27 mouse cellular contexts compared by ENCODE assay signal in genomic region chr10:5085792-5086191, GRCm38 (mm10). TPM values are rescaled to one million over a fixed set of nuclear protein-coding genes. Genes with fewer than 3 reads are reported as not detected.
DNase-seq lines count a peak whose midpoint lies in the region; ATAC-seq and TF ChIP-seq lines count a peak whose summit lies in the region.
"Had no signal": no experiment of that assay in that cellular context is flagged by ENCODE, and none has a peak within 500 bp of the region (broad histone marks: within the 10 kb centered on the region; RNA-seq: fewer than 3 reads in every experiment).

No protein-coding gene starts in this region.

- intact Hi-C loops in left cerebral cortex, postnatal 10 days (cut with DNase I), result no loop called here

- H3K27ac ChIP-seq in kidney, embryonic 14.5 days (ENCODE audit: low read depth, low read length), result no peak overlapping the region
- no peak overlapping the region for H3K27ac ChIP-seq in MEL (ENCODE audit: control insufficient read depth, low read depth, low read length)
- no peak overlapping the region for H3K27ac ChIP-seq in limb, embryonic 10.5 days
- H3K27ac ChIP-seq: embryonic facial prominence, embryonic 12.5 days; heart, embryonic 10.5 days; hindbrain, embryonic 12.5 days; kidney, postnatal 0 days; limb, embryonic 13.5 days; liver, embryonic 14.5 days; neural tube, embryonic 13.5 days; stomach, postnatal 0 days had no signal

- H3K4me1 ChIP-seq in kidney, embryonic 14.5 days (ENCODE audit: control insufficient read depth, insufficient read depth, low read length), result no peaks in the 10 kb centered on the region; the same call in 1 of the 2 replicates
- H3K4me1 ChIP-seq in MEL (ENCODE audit: control insufficient read depth in 1 of 2, insufficient read depth in 2 of 2, low read length in 2 of 2), result no peaks in the 10 kb centered on the region; a peak in 1 of 4 replicates
- no peaks in the 10 kb centered on the region for H3K4me1 ChIP-seq in limb, embryonic 10.5 days
- H3K4me1 ChIP-seq: embryonic facial prominence, embryonic 12.5 days; heart, embryonic 10.5 days; hindbrain, embryonic 12.5 days; limb, embryonic 13.5 days; neural tube, embryonic 13.5 days had no signal

- TF ChIP-seq RAD21 in MEL (IDR thresholded peaks at IDR 0.05; ENCODE audit: low read depth, low read length), result no peak

- no peak for TF ChIP-seq EP300 in MEL (IDR thresholded peaks at IDR 0.05; ENCODE audit: low read depth in 1 of 2, low read length in 2 of 2)

- no peak overlapping the region for H3K9ac ChIP-seq in kidney, embryonic 14.5 days (ENCODE audit: low read depth, low read length)
- H3K9ac ChIP-seq in MEL (ENCODE audit: control insufficient read depth, low read depth, low read length, poor library complexity, severe bottlenecking), result no peak overlapping the region
- H3K9ac ChIP-seq: embryonic facial prominence, embryonic 12.5 days; hindbrain, embryonic 12.5 days; limb, embryonic 13.5 days; liver, embryonic 14.5 days; neural tube, embryonic 13.5 days had no signal

- WGBS in kidney, embryonic 14.5 days, result 52% methylated on average over 5 of the region's 5 CpGs
- 92% methylated on average over 5 of the region's 5 CpGs for WGBS in limb, embryonic 10.5 days

- no peak overlapping the region for H3K4me3 ChIP-seq in kidney, embryonic 14.5 days (ENCODE audit: low read length)
- no peak overlapping the region for H3K4me3 ChIP-seq in MEL (ENCODE audit: control insufficient read depth in 1 of 2, insufficient read depth in 1 of 2, low read depth in 2 of 2, low read length in 2 of 2)
- H3K4me3 ChIP-seq in limb, embryonic 10.5 days, result no peak overlapping the region
- H3K4me3 ChIP-seq: embryonic facial prominence, embryonic 12.5 days; heart, embryonic 10.5 days; hindbrain, embryonic 12.5 days; limb, embryonic 13.5 days; neural tube, embryonic 13.5 days had no signal

- H3K9me3 ChIP-seq in kidney, embryonic 14.5 days (ENCODE audit: control insufficient read depth, low read length), result no peaks in the 10 kb centered on the region
- H3K9me3 ChIP-seq in MEL (replicated peaks; ENCODE audit: insufficient read depth, low read length), result no peaks in the 10 kb centered on the region
- no peaks in the 10 kb centered on the region for H3K9me3 ChIP-seq in limb, embryonic 10.5 days (replicated peaks)
- H3K9me3 ChIP-seq: embryonic facial prominence, embryonic 12.5 days; G1E; heart, embryonic 10.5 days; hindbrain, embryonic 12.5 days; limb, embryonic 13.5 days; neural tube, embryonic 13.5 days had no signal

- H3K79me2 ChIP-seq in MEL (ENCODE audit: control insufficient read depth, insufficient read depth, low read length, poor library complexity), result no peaks in the 10 kb centered on the region

- no peak for DNase-seq in kidney, postnatal 25 days
- DNase-seq in 3T3-L1 (ENCODE audit: low read depth, low spot score) (peak; percentile 85), MEL (ENCODE audit: low read depth, low spot score) (peak; percentile 10)
- DNase-seq in adrenal gland, postnatal 25 days, result peak; percentile 6
- no peak for DNase-seq in left cerebral cortex, postnatal 10 days (ENCODE audit: extremely low spot score in 1 of 2, low spot score in 2 of 2)
- no peak for DNase-seq in limb, embryonic 10.5 days (ENCODE audit: low spot score)
- no peak for DNase-seq in gastrocnemius, adult 18-20 months (ENCODE audit: low spot score)
- DNase-seq: cerebellum, adult 2 months; gastrocnemius, postnatal 25 days; heart, postnatal 10 days; lung, postnatal 10 days; right cerebral cortex, postnatal 14 days had no signal

- H3K36me3 ChIP-seq in kidney, embryonic 14.5 days (ENCODE audit: control insufficient read depth, insufficient read depth, low read length), result no peaks in the 10 kb centered on the region
- no peaks in the 10 kb centered on the region; a peak in 1 of 4 replicates for H3K36me3 ChIP-seq in MEL (ENCODE audit: control insufficient read depth in 1 of 2, insufficient read depth in 2 of 2, low read length in 2 of 2)
- no peaks in the 10 kb centered on the region for H3K36me3 ChIP-seq in limb, embryonic 10.5 days
- H3K36me3 ChIP-seq: embryonic facial prominence, embryonic 12.5 days; hindbrain, embryonic 12.5 days; limb, embryonic 13.5 days; neural tube, embryonic 13.5 days had no signal

- no peak overlapping the region for H3K4me2 ChIP-seq in kidney, embryonic 14.5 days (replicated peaks; ENCODE audit: low read depth, low read length)
- H3K4me2 ChIP-seq: embryonic facial prominence, embryonic 12.5 days; hindbrain, embryonic 12.5 days; limb, embryonic 13.5 days; neural tube, embryonic 13.5 days had no signal

- no peak for TF ChIP-seq CTCF in MEL (IDR thresholded peaks at IDR 0.05 in 2 of 3, conservative IDR thresholded peaks at IDR 0.05 in 1 of 3; ENCODE audit: control insufficient read depth in 1 of 3, insufficient read depth in 1 of 3, low read depth in 2 of 3, low read length in 3 of 3, poor library complexity in 1 of 3, severe bottlenecking in 1 of 3)

- H3K27me3 ChIP-seq in kidney, embryonic 14.5 days (ENCODE audit: control insufficient read depth, insufficient read depth, low read length), result no peaks in the 10 kb centered on the region
- H3K27me3 ChIP-seq in MEL (ENCODE audit: control insufficient read depth in 1 of 2, insufficient read depth in 2 of 2, low read length in 2 of 2), result no peaks in the 10 kb centered on the region
- no peaks in the 10 kb centered on the region for H3K27me3 ChIP-seq in limb, embryonic 10.5 days (ENCODE audit: low read depth, poor library complexity, severe bottlenecking)
- H3K27me3 ChIP-seq: embryonic facial prominence, embryonic 12.5 days; hindbrain, embryonic 12.5 days; limb, embryonic 13.5 days; neural tube, embryonic 13.5 days had no signal

- no peak for TF ChIP-seq POLR2A in MEL (IDR thresholded peaks at IDR 0.05; ENCODE audit: control insufficient read depth in 1 of 2, insufficient read depth in 1 of 2, low read depth in 1 of 2, low read length in 2 of 2, poor library complexity in 1 of 2)

- peak; percentile 68; the same call in 1 of the 2 replicates for ATAC-seq in kidney, embryonic 14.5 days (ENCODE audit: low FRiP score, low TSS enrichment)
- ATAC-seq: activated CD4-positive, CD25-positive, alpha-beta regulatory T cell, adult 4 months; inflammation-experienced regulatory T-cells, adult 6 months had no signal

TF ChIP-seq in MEL, 35 proteins besides CTCF, POLR2A, EP300 and RAD21:
- TF ChIP-seq ZKSCAN1 (IDR thresholded peaks at IDR 0.05; ENCODE audit: low read depth, low read length) (no peak), POLR2AphosphoS5 (IDR thresholded peaks at IDR 0.05; ENCODE audit: borderline replicate concordance, low read depth, low read length) (no peak), E2F4 (IDR thresholded peaks at IDR 0.05; ENCODE audit: borderline replicate concordance, low read depth, low read length) (no peak), MEF2A (IDR thresholded peaks at IDR 0.05; ENCODE audit: extremely low read depth, insufficient replicate concordance, low read depth, low read length, poor library complexity, severe bottlenecking) (no peak), HCFC1 (IDR thresholded peaks at IDR 0.05; ENCODE audit: low read depth, low read length) (no peak), MAX (IDR thresholded peaks at IDR 0.05; ENCODE audit: low read length) (no peak), JUND (IDR thresholded peaks at IDR 0.05; ENCODE audit: low read depth, low read length) (no peak), RCOR1 (IDR thresholded peaks at IDR 0.05; ENCODE audit: low read depth, low read length) (no peak), ZMIZ1 (IDR thresholded peaks at IDR 0.05; ENCODE audit: low read depth, low read length) (no peak), TBP (IDR thresholded peaks at IDR 0.05; ENCODE audit: low read depth, low read length) (no peak), SMC3 (IDR thresholded peaks at IDR 0.05; ENCODE audit: low read depth, low read length) (no peak), MXI1 (IDR thresholded peaks at IDR 0.05; ENCODE audit: low read depth, low read length) (no peak), GABPA (IDR thresholded peaks at IDR 0.05; ENCODE audit: low read depth, low read length) (no peak)

RNA-seq across cellular contexts. Expression of gene Gm10097, which starts 16.8 kb away (rescaled TPM):
- 0.11 and 0.22 TPM in 2 replicates for polyA plus RNA-seq in kidney, embryonic 14.5 days (2014; fragmentation: Nextera tagmentation; extraction: Ambion mirVana)
- not detected in 2 replicates for total RNA-seq in MEL (2012; rRNA removed)
- polyA plus RNA-seq in MEL (2012; ENCODE audit: insufficient read depth in 1 of 2, insufficient read length in 2 of 2, low read depth in 1 of 2, low replicate concordance in 2 of 2, missing spikeins in 1 of 2), result not detected
- not detected in 2 replicates for total RNA-seq in adrenal gland, postnatal 25 days (2021)
- total RNA-seq in left cerebral cortex, postnatal 10 days (2021), result not detected
- polyA plus RNA-seq in limb, embryonic 10.5 days (2016; fragmentation: Nextera tagmentation; extraction: Ambion mirVana), result 0.05 TPM in 2 replicates
- under 1 TPM; 0.16 to 0.88 TPM for total RNA-seq in gastrocnemius, adult 18-20 months (2021)
- total RNA-seq: common myeloid progenitor, adult 5-6 weeks; left cerebral cortex, adult 8-10 months; megakaryocyte-erythroid progenitor cell, adult 5-6 weeks had no signal
- polyA plus RNA-seq: activated CD4-positive, CD25-positive, alpha-beta regulatory T cell, adult 4 months; cerebellum, adult 2 months; G1E; kidney, postnatal 0 days had no signal

Comparison
In these comparisons a context has a peak if more than half of its experiments do, and no peak if none do; other contexts are left out.
1. DNase-seq: peak in 3T3-L1 (single experiment), MEL (single experiment) and adrenal gland, postnatal 25 days (single experiment); none in kidney, postnatal 25 days (0 of 2), left cerebral cortex, postnatal 10 days (0 of 2), limb, embryonic 10.5 days (single experiment) and gastrocnemius, adult 18-20 months (single experiment).